Mouse (Mus musculus) thymus, adult 18-20 months (tissue): ENCODE data around the gene Gm32742.
"Not testable (repeated sequence)": the region's sequence is repeated elsewhere in the genome, so short reads cannot be mapped to it uniquely, and the experiment has no call there.

Source experiments
- DNase-seq, 2 experiments: peaks; one replicate each; pipeline ENCODE4 v3.0.0; 2022; ENCODE audit warnings: mixed read lengths in 2 of 2

Gene Gm32742

DNA sequence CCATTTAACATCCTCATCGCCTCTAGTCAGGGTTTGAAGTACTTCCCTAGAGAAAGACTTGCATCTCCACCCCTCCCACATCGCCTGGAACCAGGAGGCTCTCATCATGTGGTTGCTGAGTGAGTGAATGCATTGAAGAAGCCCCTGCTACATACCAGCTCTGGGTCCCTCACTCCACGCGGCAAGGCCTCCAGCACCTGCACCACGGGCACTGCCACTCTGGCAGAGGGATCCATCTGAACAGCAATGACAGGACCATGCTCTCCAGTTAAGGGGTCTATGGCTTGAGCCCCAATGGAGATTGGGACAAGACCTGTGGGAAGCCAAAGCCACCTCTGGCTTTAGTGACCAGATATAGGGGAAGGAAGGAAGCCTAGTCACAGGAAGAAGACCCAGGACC, 18.0 kb downstream of the Gm32742 start:
- DNase-seq: no peak

DNA sequence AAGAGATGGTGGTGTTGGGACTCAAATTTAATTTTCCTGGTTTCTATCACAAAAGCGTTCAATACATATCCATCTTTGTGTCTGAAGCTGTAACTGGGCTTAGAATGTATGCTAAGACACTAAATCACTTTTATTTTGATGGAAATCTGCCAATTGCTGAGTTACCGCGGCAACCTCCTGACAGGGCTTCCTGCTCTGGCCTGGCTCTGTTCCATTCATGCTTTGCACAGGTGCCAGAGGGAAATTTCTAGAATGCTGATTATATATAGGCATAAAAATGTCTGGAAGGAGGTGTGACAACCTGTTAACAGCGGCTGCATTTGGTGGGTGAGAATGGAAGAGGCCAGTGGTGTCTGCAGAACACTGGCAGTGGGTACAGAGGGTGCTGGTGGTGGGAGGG, 18.8 kb downstream of the Gm32742 start:
- no peak for DNase-seq

DNA sequence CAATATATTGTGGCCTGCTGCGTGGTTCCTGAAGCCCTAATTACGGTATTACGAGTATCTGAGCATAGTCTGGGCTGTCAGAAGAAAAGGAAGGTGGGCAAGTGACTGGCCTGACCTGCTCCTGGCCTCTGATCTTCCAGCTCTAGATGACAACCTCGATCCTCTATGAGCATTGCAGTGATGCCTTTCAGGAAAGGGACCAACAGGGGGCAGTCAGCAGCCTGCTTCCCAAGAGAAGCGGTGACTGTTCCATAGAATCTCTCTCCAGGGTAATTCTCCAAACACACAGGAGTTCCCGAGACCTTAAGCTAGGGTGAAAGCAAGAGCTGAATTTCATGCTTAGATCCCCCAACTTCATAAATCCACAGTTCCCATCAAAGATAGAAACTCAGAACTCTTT, 21.1 kb downstream of the Gm32742 start:
- no peak for DNase-seq

DNA sequence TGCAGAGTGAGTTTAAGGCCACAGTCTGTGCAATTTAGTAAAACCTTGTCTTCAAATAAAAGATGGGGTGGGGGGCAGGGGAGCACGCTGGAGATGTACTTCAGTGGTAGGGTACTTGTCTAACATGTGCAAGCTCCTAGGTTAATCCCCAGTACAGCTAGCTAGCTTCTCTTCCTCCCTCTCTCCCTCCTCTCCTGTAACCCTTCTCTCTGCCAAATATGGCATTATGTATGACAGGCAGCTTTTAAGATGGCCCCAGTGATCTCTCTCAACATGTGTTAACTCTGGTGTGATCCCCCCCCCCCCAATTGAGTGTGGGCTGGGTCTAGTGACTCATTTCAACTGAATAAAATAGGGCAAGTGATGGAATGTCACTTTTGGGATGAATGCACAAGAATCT, 21.9 kb downstream of the Gm32742 start:
- DNase-seq: no peak

DNA sequence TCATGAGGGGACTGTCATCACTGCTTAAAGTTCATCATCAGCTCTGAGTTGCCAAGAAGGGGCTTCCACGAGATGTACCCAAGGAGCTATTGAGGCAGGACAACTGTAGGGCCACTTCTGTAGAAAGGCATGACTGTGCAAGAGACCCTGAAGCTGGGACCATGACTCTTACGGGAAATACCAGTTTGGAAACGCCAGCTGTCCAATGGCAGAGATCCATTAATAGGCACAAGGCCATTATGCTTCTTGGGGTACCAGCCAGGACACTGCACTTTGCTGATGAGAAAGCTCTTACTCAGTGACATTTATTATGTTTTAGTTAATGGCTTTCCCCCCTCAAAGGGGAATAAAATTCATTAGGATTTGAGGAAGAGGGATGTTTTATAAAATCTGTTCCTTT, 24.6 kb downstream of the Gm32742 start:
- DNase-seq: no peak

DNA sequence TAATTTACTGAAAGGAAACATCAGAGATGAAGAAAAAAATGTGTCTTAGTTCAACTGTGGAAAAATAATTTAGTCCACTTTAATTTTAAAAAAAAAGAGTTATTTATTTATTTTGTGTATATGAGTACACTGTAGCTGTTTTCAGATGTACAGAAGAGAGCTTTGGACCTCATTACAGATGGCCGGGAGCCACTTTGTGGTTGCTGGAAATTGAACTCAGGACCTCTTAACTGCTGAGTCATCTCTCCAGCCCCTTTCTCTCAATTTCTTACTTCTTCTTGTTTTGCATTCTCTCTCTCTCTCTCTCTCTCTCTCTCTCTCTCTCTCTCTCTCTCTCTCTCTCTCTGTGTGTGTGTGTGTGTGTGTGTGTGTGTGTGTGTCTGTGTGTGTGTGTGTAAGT, 25.9 kb downstream of the Gm32742 start:
- not testable (repeated sequence) for DNase-seq

DNA sequence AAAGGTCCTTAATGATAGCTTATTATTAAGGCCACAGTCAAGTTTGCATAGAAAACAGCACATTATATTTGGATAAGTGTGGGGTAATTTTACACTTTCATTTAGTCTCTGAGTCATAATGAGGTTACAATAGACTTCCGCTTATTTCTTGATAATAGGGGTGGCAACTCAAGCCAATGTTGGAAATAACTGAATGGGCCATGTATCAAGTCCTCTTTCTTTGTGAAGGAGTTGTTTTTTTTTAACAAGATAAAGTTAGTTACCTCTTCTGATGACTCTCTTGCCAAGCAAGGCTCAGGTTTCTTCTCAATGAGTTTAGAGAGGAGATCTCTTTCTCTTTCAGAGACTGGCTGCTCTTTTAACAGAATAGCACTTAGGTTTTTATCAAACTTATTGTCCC, 27.0 kb downstream of the Gm32742 start:
- DNase-seq: no peak

DNA sequence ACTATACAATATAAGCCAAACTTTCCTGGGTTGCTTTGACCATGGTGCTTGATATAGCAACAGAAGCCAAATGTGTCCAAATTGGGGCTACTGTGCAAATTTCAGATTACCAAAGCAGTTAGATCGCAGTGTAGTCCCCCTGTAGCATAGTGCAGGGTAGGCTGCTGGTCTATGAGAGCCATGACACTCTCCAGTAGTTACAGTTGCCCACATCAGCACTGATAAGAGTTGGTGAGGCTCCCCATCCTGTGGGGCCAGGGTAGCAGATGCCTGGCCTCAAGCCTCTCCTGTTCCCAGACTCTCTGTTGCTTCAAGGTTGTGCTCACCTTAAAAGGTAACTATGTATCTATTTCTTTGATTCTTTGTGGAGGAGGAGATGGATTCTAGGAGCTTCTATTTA, 27.5 kb downstream of the Gm32742 start:
- DNase-seq: no peak

DNA sequence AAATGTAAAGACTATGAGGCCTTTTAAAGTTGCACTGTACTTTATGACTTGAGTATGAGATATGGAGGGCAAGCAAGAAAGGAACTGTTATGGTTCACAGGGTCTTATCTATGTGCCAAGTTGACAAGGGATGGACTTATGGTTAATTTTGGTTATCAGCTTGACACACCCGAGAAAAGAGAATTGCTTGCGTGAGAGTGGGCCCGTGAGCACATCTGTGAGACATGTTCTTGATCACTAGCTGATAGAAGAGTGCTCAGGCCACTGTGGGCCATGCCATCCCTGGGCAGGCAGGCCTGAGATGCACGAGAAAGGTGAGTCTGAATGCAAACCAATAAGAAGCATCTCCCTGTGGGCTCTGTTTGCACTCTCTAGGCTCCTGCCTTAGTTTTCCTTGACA, 27.9 kb downstream of the Gm32742 start:
- no peak for DNase-seq

DNA sequence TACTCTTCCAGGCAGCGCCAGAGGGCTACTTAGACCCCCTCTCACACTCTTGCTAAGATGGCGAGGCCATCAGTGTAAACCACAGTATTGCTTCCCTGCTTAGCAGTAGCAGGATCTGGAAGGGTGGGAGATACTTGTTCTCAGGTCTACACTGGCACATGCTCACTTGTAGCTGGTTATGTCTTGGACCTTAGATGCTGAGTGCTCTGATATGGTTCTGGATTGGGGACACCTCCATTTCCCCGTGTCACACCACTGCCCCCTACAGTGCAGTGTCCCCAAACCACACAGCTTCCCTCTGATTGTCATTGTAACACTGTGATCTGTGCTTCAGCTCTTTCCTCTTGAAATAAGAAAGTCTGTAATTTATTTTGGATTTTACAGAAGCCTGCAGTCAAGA, 28.3 kb downstream of the Gm32742 start:
- DNase-seq: no peak

DNA sequence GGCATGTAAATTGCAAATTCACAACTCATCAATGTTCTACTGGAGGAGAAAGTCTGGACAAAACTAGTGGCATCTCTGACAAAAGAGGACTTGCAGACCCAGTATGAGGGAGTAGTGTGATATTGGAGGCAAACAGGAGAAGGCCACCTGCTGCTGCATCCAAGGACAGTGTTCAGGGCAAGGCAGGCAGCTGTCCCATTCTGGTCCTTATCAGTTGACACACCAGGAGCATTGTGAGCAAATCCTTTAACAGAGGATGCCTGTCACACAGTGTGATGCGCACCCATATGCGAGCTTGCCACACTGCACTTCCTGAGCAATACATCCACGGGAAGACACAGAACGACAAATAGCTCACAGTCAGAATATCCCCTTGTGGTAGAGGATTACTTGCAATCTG, 50.5 kb downstream of the Gm32742 start:
- DNase-seq: no peak

DNA sequence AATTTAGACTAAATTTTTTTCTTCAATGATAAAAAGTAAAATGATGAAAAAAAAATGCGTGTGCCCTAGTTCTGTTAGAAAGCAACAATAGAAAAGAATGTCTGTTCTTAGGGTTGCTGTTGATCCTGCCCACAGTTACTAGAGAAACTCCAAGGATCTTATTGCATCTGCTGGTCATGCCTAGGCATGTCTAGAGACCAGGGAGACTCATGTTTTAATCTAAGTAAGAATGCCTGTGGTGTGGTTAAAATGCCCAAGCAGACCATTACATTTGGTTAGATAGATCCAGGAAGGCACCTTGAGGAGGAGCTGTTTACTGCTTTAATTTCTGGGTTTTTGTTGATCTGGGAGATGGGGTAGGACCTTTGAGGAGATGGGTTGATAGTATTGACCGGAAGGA, 59.6 kb downstream of the Gm32742 start:
- no peak for DNase-seq

DNA sequence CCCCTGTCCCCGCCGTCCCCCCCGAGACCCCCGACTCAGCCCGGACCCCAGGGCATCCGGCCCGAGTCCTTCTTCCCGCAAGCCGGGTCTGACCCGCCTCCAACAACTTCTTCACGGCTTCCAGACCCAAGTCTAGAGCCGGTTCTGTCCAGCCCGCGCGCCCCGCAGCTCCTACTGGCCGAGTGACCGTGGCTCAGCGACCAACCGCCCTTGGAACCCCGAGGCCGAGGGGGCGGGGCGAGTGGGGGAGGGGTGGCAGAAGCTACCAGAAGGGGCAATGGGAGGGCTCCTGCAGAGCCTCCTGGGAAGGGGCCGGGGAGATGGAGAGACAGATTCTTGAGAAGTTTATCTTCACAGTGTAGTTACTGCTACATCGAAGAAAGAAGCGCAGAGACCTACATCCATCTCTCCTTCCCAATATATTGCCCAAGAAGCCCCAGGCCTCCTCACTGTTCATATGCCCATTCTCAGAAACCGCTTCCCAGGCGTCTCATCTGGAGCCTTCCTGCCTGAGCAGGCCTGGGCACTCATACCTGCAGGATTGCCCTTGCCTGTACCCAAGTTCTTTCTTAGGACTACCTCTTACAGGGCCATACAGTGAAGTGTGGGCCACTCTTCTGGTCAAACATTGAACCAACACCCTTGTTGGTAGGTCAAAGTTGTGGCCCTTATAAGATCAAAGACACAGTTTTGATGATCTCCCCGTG, 61.4 kb downstream of the Gm32742 start:
- no peak for DNase-seq

DNA sequence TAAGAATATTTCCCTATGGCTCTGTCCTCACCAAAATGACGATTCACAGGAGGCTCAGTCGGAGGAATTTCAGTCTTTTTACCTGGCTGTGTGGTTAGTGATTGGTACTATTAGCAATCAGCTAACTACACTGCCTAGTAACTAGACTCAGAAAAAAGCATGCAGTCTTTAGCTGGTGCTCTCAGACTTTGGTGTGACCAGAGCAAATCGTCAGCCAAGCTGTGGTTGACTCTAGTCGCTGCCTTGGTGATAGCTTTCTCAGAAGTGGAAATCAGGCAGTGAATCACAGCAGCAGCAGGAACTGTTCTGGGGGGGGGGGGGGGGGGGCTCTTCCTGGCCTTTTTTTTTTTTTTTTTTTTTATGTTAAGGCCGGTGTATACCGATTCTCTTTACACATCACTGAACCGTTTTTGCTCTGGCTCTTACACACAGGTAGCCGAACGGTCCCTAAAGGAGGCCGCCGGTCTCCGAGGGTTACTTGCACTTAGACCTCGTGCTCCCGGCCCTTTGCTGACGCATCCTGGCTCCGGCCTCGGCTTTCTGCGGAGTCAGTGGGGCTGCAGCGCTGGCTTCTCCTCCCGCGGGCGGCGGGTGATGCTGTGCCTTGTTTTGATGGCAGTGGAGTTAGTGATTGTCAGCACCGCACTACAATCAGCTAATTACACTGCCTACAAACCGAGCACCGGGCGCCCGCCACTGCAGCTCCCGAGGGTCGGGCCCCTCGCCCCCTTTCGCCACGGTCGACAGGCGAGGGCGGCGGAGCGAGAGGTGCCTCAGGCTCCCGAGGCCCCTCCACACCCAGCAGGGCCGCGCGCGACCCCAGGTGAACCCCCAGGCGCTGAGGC, 62.1 kb downstream of the Gm32742 start:
- DNase-seq: no peak

DNA sequence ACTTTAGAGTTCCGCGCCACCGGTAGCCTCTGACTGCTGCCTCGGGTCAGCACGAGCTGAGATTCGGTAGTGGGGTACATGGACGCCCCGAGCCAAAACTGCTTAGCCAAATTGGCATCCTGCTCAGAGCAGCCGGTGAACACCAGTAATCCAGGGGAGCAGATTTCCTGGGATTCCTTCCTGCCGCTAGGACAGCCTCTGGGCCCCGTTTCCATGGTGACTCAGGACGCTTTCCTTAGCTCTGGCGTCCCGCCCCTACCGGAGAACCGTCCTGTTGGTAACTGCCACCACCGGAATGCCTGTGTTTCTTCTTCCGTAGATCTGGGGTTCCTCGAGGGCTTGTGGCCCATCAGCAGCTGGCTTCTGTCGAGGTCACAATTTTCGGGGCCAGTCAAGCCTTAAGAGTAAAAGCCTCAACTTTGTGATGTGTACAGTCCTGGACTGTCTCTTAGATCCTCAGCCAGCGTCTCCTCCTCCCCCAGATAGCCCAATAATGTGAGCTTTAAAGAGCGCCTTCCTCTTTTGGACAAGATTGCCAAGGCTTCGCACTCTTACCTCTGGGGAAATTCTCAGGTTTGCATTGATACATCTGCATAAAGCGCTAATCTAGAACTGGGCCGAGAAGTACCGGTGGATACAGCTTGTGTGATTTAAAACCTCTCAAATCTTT, 63.4 kb downstream of the Gm32742 start, which contains the start of gene 4833427G06Rik:
4833427G06Rik (minus strand) TSS at position 323 of the 670 bp plus-strand sequence.
- DNase-seq: no peak

DNA sequence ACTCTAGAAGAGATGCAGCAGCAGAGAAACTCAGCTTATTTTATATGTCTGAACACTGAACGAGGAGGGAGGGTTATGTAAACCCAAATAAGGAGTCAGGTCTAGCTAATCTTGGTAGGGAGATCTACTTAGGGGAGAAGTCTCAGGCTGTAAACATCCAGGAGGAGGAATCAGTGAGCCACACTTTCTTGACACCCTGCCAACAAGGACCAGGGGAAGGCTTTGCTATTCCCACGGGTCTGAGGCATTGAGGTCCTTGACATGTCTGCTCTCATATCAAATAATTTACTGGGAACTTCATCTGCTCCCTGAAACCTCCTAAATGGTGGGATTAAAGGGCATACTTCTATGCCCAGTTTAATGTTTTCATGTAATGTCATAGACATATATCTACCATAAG, 69.0 kb downstream of the Gm32742 start:
- no peak for DNase-seq

DNA sequence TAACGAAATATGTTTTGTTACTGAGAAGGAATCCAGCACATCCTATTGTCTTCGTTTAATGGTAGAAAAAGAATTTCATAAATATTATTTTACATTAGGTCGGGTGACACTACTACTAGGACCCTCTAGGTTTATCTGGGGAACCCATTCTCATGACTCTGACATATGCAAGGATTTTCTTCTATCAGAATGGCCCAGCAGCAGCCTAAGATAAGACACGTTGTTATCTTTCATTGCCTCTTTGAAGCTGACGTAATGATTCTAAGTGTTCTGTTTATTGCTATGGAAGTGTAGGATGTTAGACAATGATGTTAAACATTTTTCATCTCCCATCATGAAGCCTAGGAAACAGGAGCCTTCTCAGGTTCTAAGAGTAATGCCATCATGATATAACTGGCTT, 71.6 kb downstream of the Gm32742 start:
- no peak for DNase-seq

DNA sequence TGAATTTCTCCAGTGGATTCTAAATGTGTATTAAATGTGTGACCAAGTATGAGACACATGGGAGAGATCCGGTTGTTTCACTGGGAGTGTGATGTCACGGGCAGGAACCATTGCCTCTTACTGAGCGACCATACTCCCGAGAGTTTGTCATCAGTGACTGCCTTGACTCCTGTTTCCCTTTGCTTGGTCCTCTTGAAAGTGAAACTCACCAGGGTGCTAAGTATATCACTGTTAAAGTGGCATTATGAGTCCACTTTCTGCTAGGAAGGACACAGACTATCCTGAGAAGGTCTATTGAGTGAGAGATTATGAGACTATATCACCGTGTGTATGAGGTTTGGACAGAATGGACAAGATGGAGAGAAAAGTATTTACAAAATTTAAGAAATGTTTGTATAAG, 83.7 kb downstream of the Gm32742 start:
- no peak for DNase-seq
